Mouse (Mus musculus): Measurements from ENCODE around the gene Zscan22.

DNA sequence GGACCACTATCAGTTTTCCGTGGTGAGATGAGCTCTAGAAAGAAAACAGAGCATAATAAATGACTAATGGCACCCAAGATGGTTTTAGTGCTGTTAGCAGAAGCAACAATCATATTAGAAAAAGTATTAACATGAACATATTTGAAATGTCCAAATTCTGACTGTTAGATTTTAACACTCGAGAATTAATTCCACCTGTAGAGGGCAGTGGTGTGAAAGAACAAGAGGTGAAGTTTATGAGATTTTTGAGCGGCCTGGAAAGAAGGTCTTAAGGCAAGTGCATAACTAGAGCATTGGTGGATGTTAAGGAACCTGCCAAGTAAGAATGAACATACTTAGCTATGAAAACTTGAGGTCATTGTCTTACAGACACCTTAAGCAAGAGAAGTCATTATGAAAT lies 23.3 kb upstream of the Zscan22 start:
- TF ChIP-seq POLR2A (IDR thresholded peaks at IDR 0.05; ENCODE audit: borderline replicate concordance, low read depth, low read length), result no peak
- no peak for TF ChIP-seq CTCF (IDR thresholded peaks at IDR 0.05; ENCODE audit: low read depth, low read length)
